Mouse (Mus musculus): ENCODE results near the gene Lhfp.

Lhfp gene

DNA sequence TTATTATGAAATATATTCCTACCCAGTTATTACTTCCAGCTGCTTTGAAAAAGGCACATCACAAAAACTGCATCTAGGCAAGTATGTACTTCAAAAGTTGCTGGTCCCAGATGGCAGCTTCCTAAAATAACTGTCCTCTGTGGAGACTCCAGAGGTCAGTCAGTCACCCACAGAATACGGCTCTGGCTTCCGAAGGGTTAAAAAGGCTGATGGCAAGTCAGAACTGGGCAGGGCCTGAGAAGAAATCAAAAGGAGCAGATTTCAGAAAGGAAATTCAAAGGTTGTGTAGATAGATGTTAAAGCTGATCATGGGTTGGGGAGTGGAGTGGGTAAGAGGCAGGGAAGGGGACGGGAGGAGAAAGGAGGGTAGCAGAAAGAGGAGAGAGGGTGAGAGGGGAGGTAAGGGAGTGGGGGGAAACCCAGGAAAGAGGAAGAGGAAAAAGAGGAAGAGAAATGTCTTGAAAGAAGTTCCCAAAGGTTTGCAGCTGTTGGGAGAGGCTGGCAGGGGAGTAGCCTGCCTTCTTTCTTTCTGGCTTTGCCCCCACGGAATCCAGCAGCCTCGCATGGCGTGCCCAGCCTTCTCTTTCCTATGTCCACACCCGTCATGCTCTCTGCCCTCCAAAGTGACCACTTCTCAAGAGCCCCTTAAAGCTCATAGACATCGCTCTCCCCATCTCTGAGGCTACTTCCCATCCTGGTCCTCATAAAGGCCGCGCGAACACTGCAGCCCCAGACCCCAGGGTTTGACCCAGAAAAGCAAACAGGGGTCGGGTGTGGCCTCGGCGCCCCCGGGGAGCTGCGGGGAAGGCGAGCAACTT lies 526 bp upstream of the Lhfp start:
- no peak for DNase-seq (ENCODE audit: low read depth, low spot score)

DNA sequence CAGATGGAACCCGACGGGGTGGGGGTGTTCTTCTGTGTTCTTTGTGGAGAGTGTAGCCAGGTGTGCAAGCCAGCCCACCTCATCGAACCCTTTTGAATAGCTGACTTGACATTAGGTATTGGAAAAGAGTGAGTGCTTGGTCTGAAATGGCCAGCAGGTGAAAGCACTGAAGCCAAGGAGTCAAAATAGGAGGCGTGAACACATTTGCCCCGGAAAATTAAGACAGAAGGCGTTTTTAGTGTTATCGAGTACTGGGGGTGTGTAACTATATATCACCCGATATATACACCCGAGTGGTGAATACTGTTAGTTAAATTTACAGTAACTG lies 876 bp downstream of the Lhfp start:
- DNase-seq (ENCODE audit: low read depth, low spot score): no peak

DNA sequence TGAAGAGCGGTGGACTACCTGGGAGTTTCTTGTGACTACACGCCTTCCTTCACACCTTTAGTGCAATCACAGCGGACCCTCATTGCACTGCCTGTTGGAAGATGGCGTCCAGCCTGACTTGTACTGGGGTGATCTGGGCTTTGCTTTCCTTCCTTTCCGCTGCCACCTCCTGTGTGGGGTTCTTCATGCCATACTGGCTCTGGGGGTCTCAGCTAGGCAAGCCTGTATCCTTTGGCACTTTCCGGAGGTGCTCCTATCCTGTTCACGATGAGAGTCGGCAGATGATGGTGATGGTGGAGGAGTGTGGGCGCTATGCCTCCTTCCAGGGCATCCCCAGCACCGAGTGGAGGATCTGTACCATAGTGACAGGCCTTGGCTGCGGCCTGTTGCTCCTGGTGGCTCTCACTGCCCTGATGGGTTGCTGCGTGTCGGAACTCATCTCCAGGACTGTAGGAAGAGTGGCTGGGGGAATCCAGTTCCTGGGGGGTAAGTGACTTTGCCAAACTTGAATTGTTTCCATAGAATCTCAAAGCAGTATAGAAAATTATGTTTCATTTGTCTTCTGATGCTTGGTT lies 2.0 kb downstream of the Lhfp start:
- no peak for DNase-seq (ENCODE audit: low read depth, low spot score)

DNA sequence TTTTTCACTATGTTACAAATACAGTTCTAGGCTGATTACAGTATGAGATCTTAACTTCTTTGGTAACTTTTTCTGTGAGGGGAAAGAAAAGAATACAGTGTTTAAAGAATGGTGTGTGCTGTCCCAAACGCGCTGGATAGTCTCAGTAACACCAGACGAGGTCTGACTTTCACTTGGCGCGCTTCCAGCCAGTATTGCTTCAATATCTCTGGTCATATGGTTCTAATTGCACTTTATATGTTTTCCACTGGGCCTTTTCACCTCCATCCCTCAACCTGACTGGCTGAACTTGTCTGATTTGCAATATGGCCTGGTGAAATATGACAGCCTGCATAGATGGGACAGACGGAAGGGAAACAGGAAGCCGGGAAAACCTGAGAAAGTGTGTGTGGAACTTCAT lies 2.9 kb downstream of the Lhfp start:
- DNase-seq (ENCODE audit: low read depth, low spot score): no peak

DNA sequence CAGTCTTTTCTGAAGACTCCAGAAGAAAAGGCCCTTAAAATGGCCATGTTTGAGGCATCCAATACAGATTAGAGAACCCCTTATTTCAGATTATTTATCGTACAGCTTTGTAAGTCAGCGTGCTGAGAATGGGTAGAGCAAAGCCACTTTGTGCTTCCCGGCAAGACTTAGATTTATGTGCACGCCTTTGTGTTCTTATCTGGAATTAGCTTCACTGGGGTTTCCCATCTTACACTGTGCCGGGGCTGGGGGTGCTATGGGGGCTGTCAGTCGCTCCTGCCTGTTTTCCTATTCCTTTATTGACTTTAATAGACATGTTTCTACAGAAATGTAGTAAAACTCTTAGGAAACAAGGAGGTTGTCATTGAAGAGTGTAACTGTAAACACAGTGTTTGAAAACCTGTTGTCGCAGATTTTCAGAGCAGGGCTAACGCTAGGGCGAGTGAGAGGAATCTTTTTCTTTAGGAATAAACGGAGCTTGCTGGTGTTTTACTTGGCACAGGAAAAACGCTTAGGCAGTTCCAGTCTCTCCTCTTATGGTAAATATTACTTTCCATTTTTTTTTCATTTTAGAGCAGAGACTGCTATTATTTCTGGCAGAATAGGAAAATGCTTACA lies 3.5 kb downstream of the Lhfp start:
- DNase-seq (ENCODE audit: low read depth, low spot score): no peak

DNA sequence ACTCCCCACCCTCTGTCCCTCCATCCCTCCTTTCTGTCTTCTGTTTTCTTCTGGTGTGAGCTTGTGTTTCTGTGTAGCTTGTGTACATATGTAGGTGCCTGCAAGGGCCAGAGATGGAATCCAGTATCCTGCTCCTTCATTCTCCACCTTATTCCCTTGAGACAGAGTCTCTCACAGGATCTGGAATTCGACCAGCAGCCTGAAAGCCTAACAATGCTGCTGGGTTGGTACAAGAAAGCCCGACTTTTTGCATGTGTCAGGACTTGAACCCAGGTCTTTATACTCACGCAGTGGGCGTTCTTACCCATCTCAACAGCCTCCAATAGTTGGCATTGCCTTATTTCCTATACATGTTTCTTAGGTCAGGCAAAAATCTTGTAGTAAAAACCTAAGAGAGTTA lies 4.4 kb downstream of the Lhfp start:
- no peak for DNase-seq (ENCODE audit: low read depth, low spot score)

DNA sequence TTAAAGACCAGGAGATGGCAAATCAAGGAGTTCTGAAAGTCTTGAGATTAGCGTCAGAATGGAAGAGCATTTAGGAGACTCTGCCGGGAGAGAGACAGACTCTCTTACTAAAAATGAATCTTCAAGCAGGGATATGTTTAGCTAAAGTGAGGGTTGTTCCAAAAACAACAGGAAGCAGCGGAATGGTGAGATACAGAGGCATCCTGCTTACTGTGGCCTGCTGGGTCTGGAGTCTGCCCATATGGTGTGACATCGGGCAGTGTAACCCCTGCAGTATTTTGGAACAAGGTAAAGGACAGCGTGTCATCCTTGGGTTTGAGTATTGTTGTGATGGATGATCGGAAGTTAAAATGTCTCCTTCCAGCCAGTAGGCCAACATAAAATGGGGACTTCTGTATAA lies 5.0 kb downstream of the Lhfp start:
- no peak for DNase-seq (ENCODE audit: low read depth, low spot score)

DNA sequence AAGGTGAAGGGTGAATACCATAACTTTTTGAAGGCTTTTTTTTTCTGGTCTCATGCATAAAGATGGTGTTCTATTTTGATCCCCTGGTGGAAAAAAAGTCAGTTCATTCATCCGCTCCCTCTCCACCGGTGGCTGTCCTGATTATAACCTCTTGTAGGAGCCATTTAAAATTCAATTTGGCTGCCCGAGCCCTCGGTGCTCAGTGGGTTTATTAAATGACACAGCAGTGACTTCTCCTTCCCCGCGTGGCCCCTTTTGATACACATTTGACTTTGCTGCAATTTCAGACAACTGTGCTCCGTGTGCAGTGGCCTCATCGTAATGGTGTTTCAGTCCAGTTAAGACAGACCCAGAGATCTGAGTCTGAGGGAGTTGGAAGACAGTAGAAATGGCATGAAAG lies 11.1 kb downstream of the Lhfp start:
- no peak for DNase-seq (ENCODE audit: low read depth, low spot score)

DNA sequence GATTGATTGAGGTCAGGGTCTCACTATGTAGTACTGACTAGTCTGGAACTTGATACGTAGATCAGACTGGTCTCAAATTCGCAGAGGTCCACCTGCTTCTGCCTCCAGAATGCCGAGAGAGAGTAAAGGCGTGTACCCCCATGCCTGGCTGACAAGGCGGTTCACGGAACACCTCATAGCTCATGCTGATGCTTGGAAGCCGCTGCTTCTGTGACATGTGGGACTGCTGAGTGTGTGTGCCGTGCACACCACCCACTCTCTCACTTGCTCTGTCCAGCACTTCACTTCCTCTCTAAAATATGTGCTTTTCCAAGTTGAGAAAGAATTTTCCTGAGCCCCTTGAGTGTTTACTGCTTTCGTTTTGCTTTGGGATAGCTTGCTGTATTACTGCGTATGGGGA lies 15.1 kb downstream of the Lhfp start:
- DNase-seq (ENCODE audit: low read depth, low spot score): no peak

DNA sequence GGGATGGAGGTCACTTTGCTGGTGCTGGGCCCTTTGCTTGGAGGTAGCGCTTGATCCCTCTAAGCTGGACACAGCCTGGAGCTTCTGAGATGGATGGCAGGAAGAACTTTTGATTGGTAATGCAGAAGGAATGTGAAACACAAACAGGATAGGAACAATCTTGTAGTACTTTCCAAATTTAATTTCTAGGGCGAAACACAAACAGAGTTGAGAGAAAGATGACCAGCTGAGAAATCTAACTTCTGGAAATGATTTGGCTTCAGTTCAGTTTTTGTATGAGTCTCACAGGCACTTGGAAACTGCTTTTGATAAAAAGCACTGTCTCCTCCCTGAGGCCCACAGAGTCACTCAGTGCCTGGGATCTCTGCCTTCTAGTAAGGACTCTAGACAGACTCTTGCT lies 18.6 kb downstream of the Lhfp start:
- no peak for DNase-seq (ENCODE audit: low read depth, low spot score)

DNA sequence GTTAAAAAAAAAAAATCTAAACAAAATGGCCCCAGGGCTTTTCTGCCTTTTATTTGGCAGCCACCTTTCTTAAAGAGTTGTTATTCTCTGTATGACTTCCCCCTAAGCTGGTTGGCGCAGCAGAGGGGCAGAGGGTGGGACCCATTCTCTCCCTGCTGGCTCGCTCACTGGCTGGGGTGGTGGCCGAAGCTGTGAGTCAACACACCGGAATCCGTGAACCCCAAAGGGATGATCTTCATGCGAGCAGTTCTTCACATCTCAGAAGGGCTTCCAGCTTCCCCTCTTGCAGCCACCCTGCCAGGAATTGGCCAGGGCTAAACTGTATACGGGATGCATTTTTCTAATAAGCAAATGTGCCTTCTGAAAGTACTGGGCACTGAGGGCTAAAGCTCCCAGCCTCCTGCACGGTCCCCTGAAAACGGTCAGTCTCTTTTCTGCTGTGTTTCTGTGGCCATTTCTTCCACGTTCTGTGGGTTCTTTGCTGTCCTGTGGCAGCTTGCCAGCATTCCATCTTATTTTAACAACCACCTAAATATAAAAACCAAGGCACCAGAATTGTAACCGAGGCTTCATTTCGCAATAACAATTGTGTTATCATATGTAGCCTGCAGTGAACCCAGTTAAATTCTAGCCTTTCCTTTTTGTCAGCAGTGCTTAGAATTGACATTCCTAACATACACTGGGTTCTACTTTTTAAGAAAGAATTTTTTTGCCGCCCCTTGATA lies 22.3 kb downstream of the Lhfp start:
- peak; percentile 41 for DNase-seq (ENCODE audit: low read depth, low spot score)

DNA sequence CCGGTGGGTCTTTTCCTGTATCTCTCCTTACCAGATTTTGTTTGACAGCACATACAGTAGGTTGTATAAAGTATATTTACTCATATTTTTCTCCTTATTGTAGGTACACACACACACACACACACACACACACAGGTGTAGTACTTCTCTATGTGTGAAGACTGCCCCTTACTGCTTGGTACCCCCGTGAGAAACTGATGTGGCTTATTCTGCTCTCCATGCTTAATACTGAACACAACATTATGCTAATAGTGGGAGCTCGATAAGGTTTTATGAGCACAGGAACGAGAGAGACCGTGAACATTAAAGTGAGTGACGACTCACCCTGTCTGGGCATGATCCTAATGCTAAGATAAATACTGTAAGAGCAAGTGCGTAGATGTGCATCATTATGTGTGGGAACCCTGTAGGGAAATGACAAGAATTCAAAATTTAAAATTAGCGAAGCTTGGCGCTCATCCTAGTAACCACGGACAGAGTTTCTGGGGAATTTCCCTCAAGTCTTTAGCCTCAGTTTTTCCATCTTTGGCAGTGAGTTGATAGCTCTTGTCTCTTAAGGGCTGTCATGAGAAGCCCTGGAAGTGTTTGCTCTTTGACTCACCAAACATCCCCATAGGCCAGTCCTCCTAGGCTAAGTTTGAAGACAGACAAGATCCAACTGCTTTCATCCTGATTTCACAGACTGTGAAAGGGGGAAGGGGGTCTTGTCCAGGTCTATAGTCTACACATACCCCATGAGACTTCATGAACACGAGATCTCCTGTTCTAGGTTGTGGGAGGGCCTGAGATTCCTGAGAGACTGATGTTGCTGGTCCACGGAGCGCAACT lies 24.2 kb downstream of the Lhfp start:
- DNase-seq (ENCODE audit: low read depth, low spot score): no peak

DNA sequence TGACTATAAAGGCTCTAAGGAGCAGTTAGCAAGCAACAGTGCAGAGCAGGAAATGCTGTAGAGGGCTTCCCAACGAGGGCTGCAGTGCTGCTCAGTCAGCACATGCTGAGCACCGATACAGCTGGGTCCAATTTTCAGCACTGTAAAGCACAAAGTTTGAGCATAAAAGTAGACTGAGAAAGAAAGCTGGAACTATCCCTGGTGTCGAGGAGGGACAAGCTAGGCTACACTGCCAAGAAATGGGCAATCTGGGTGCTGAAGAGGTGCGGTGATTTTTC lies 24.7 kb downstream of the Lhfp start:
- DNase-seq (ENCODE audit: low read depth, low spot score): no peak

DNA sequence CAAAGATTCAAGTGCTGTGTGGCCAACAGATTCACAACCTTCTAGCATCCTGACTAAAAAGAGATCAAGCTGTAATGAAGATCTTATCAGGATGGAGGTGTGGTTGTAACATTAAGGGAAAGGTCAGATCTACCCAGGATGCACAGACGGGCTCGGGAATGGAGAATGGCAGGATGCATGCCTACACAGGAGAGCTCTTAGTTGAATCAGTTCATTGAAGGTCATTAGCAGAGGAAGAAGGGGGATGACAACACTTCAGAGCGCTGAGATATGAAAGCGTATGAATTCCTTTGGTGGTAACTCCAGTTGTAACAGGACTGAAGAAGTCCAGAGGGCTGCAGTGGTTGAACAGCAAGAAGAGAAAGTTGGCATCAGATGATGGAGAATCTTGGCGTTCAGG lies 27.1 kb downstream of the Lhfp start:
- DNase-seq (ENCODE audit: low read depth, low spot score): no peak

DNA sequence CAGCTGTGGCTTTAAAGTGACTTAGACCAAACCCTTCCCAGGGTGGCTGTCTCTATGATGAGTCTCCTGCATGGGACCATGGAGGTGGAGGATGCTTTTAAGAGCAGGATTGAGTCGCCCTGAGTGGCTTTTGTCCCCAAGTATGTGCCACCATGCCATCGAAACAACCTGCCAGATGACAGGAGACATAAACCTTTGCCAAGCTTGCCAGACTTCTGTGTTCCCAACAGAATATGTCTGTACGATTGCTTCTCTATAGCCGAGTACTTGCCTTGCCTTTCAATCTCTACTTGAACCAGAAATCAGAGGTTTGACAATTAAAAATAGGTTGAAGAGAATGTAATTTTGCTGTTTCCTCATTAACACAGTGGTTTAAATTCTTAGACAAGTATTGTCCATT lies 32.9 kb downstream of the Lhfp start:
- DNase-seq (ENCODE audit: low read depth, low spot score): no peak

DNA sequence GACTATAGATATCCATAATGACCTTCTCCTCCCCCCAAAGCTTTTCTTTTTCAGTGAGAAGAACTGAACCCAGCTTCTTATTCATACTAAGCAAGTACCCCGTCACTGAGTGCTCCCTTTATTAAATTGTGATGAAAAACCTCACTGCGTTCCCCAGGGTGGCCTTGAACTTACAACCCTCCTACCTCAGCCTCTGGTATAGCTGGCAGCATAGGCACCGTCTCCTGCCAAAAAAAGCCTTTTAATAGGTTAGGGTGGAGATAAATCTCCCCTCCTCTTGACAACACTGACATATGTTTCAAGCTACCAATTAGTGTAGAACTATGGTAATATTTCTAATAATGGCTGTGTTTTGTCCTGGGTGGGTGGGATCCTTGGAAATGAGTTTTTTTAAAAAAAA lies 33.4 kb downstream of the Lhfp start:
- no peak for DNase-seq (ENCODE audit: low read depth, low spot score)

DNA sequence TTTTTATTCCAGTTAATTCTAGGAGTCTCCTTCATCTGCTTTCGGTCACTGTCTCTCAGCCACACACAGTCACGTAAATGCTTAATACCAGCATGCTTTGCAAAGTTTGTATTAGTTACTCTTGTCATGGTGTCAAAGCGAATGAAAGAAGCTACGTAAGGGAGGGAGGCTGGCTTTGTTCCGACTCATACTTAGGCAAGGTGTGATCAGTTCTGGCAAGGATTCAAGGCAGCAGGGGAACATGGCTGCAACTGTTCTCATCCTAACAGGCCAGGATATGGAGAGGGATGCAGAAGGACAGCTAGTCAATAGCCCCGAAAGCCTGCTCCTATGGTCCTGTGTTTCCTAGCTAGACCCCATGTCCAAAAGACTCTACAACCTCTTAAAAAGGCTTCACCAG lies 39.0 kb downstream of the Lhfp start:
- no peak for DNase-seq (ENCODE audit: low read depth, low spot score)

DNA sequence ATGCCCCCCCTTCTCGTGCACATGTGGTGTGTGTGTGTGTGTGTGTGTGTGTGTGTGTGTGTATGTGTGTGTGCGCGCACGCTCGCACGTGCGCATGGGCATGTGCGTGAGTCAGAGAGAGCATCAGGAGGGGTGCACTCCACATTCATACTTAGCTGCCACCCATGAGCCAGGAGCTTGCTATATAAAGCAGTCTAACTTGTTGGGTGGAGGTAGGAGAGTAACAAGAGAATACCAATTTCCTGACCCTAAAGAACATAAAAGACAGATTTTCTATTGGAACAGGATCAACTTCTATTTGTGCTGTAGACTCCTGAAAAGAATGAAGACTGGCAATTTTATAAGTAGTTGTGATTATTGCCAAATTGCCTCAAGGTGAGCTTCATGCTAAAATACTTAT lies 39.4 kb downstream of the Lhfp start:
- no peak for DNase-seq (ENCODE audit: low read depth, low spot score)

DNA sequence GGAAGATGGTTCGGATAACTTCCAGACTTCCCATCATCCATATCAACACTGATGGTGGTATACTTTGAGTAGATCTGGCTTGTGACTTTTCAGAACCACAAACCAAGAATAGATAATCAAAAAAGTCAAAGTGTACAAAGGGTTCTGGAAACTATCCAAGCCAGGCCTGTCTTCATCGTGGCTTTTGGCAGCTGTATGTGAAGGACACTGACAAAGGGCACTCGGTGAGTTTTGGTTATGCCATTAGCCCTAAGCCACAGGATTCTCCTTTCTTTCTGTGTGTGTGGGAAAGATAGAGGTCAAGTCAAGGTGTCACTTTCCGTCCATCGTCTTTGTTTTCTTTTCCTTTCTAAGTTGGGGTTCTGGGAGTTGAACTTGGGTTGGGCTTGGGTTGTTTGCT lies 42.4 kb downstream of the Lhfp start:
- DNase-seq (ENCODE audit: low read depth, low spot score): no peak

DNA sequence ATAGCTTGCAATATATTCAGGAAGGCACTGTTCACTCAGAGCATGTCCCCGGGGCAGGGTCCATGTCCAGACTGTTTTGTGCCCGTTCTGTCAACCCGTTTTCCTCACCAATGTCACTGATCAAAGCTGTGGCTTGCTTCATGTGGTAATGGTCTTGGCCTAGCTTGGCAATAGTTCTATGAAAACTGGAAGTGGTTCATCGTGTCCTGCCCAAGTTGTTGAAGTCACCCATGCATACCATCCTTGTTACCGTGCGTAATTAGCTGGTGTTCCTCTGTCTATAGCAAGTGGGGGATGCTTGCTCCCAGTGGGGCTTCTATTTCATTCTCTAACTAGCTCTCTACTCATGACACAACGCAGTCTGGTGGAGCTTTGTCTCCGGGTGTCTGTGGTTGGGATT lies 43.5 kb downstream of the Lhfp start:
- DNase-seq (ENCODE audit: low read depth, low spot score): no peak

DNA sequence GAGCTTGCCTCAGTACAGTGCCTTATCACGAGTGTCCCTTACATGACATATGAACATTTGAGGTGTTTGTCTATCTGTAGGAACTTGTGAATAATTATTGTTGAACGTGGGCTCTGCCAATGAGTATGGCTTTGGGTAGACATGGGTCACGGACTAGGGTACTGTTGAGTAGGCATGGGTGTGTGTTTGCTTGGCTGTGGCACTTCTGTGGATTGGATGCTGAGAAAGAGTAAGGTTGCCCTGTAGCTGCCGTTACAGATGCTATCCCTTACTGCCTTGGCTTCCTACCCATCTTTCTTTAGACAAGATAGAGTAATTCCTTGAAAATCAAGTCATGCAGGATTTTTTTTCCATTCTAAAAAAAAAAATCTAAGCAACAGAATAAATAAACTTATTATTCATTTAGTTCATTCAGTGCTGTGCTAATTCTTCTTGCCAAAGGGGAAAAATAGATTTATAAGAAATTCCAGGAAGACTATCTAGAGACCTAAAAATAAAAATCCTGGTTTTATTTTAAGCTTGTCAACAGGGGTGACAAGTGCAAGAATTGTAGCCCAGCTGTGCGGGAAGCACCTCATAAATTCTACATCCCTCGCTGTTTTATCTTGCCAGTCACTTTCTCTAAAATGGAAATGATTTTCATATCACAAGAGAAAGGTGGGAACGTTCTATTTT lies 45.3 kb downstream of the Lhfp start:
- no peak for DNase-seq (ENCODE audit: low read depth, low spot score)

Measured in R1 (cell line).